In the genomic region with DNA sequence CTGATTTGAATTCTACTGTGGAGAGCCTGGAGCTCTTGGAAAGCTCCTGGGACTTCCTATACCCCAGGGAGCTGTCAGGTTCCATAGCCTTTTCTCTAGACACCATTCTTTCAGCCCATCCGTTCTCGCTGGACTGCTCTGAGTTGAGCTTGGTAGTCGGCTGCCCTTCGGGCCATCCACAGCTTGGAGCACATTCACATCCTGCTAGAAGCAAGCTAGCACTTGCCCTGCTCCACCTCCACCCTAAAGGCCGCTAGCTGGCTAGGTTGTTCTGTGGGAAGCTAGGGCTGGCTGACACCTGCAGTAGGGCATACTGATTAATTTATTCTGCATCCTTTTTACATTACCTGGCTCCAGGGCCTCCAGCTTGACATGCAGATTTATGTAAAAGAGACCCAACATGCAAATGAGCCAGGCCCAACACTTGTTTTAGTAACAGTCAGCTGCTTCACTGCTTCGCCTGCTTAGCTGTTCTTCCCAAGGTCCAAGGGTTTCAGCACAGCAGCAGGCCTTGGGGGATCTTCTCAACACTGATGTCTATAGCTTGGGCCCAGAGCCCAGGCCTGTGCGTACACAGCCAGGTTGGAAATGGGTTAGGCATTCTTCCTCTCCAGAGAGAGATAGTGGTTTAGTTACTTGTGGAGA, we compare ENCODE assay signal across 14 mouse cellular contexts. TPM values are rescaled to one million over a fixed set of nuclear protein-coding genes. Genes with fewer than 3 reads are reported as not detected.
DNase-seq lines count a peak whose midpoint lies in the region; ATAC-seq lines count a peak whose summit lies in the region.
"Had no signal": no experiment of that assay in that cellular context is flagged by ENCODE, and none has a peak within 500 bp of the region (broad histone marks: within the 10 kb centered on the region; RNA-seq: fewer than 3 reads in every experiment).

No protein-coding gene starts in this region.

- no peak overlapping the region for H3K4me2 ChIP-seq in hindbrain, embryonic 12.5 days (replicated peaks)
- no peak overlapping the region for H3K4me2 ChIP-seq in hindbrain, embryonic 16.5 days (ENCODE audit: low read length)
- H3K4me2 ChIP-seq: embryonic facial prominence, embryonic 13.5 days; limb, embryonic 15.5 days; stomach, embryonic 15.5 days had no signal

- H3K9me3 ChIP-seq in hindbrain, embryonic 12.5 days (replicated peaks): no peaks in the 10 kb centered on the region
- H3K9me3 ChIP-seq in hindbrain, embryonic 10.5 days: no peaks in the 10 kb centered on the region
- no peaks in the 10 kb centered on the region for H3K9me3 ChIP-seq in hindbrain, embryonic 16.5 days (ENCODE audit: control insufficient read depth, low read length)
- H3K9me3 ChIP-seq: embryonic facial prominence, embryonic 13.5 days; limb, embryonic 15.5 days; stomach, embryonic 15.5 days had no signal

- H3K9ac ChIP-seq in hindbrain, embryonic 12.5 days: no peak overlapping the region; the same call in 1 of the 2 replicates
- H3K9ac ChIP-seq in hindbrain, embryonic 16.5 days (ENCODE audit: low read depth, low read length): no peak overlapping the region
- H3K9ac ChIP-seq: embryonic facial prominence, embryonic 13.5 days; limb, embryonic 15.5 days; stomach, embryonic 15.5 days had no signal

- ATAC-seq in hindbrain, embryonic 12.5 days (ENCODE audit: low FRiP score): peak; percentile 41; the same call in 1 of the 2 replicates
- ATAC-seq in hindbrain, embryonic 16.5 days: peak; percentile 43
- ATAC-seq in activated CD4-positive, CD25-positive, alpha-beta regulatory T cell, adult 4 months: no peak
- ATAC-seq: lung, postnatal 0 days had no signal

- peaks cover 29% of the 10 kb centered on the region for H3K4me1 ChIP-seq in hindbrain, embryonic 12.5 days
- peaks cover 24% of the 10 kb centered on the region for H3K4me1 ChIP-seq in hindbrain, embryonic 10.5 days (replicated peaks)
- H3K4me1 ChIP-seq in hindbrain, embryonic 16.5 days (ENCODE audit: control insufficient read depth, insufficient read depth, low read depth, low read length): no peaks in the 10 kb centered on the region

- H3K4me3 ChIP-seq in hindbrain, embryonic 12.5 days: no peak overlapping the region
- H3K4me3 ChIP-seq in hindbrain, embryonic 10.5 days: no peak overlapping the region
- H3K4me3 ChIP-seq in hindbrain, embryonic 16.5 days (ENCODE audit: low read length): no peak overlapping the region
- H3K4me3 ChIP-seq: embryonic facial prominence, embryonic 13.5 days; limb, embryonic 15.5 days; stomach, embryonic 15.5 days had no signal

- H3K27me3 ChIP-seq in hindbrain, embryonic 12.5 days: no peaks in the 10 kb centered on the region
- H3K27me3 ChIP-seq in hindbrain, embryonic 10.5 days (ENCODE audit: insufficient read depth, poor library complexity, severe bottlenecking): peaks cover 18% of the 10 kb centered on the region
- no peaks in the 10 kb centered on the region for H3K27me3 ChIP-seq in hindbrain, embryonic 16.5 days (replicated peaks; ENCODE audit: control insufficient read depth, insufficient read depth, low read length)
- H3K27me3 ChIP-seq: embryonic facial prominence, embryonic 13.5 days; limb, embryonic 15.5 days; stomach, embryonic 15.5 days had no signal

- DNase-seq in hindbrain, embryonic 10.5 days (ENCODE audit: low spot score): no peak
- peak; percentile 35 to 57 for DNase-seq in right cerebral cortex, adult 2 months (ENCODE audit: low spot score in 2 of 2)
- no peak for DNase-seq in right cerebral cortex, postnatal 4 days
- DNase-seq in cerebellum, adult 11-12 months: no peak
- no peak for DNase-seq in kidney, postnatal 4 days
- DNase-seq: cerebellum, postnatal 10 days; gastrocnemius, postnatal 10 days had no signal

- H3K27ac ChIP-seq in hindbrain, embryonic 12.5 days: no peak overlapping the region
- no peak overlapping the region for H3K27ac ChIP-seq in hindbrain, embryonic 10.5 days
- no peak overlapping the region for H3K27ac ChIP-seq in hindbrain, embryonic 16.5 days (ENCODE audit: low read depth, low read length)
- H3K27ac ChIP-seq: embryonic facial prominence, embryonic 13.5 days; limb, embryonic 15.5 days; stomach, embryonic 15.5 days had no signal

- WGBS in hindbrain, embryonic 12.5 days: 55% methylated on average over 7 of the region's 7 CpGs
- WGBS in hindbrain, embryonic 10.5 days: 59% methylated on average over 7 of the region's 7 CpGs
- whole genome bisulfite sequencing in hindbrain, embryonic 16.5 days: 48% methylated on average over 7 of the region's 7 CpGs

- no peaks in the 10 kb centered on the region for H3K36me3 ChIP-seq in hindbrain, embryonic 12.5 days
- H3K36me3 ChIP-seq in hindbrain, embryonic 10.5 days: no peaks in the 10 kb centered on the region
- H3K36me3 ChIP-seq in hindbrain, embryonic 16.5 days (ENCODE audit: control insufficient read depth, insufficient read depth, low read length): no peaks in the 10 kb centered on the region
- H3K36me3 ChIP-seq: embryonic facial prominence, embryonic 13.5 days; limb, embryonic 15.5 days; stomach, embryonic 15.5 days had no signal

RNA-seq across cellular contexts. Expression of gene Vps8, which starts 49.5 kb away (rescaled TPM):
- polyA plus RNA-seq in hindbrain, embryonic 12.5 days (2016; fragmentation: Nextera tagmentation; extraction: Ambion mirVana): 28.0 and 33.8 TPM in 2 replicates
- polyA plus RNA-seq in hindbrain, embryonic 10.5 days (2016; fragmentation: Nextera tagmentation; extraction: Ambion mirVana): 23.7 and 23.8 TPM in 2 replicates
- polyA plus RNA-seq in hindbrain, embryonic 16.5 days (2015; fragmentation: Nextera tagmentation; extraction: Ambion mirVana): 33.1 and 38.3 TPM in 2 replicates
- 10 to 100 TPM; 13.5 to 15.2 TPM for polyA plus RNA-seq in activated CD4-positive, CD25-positive, alpha-beta regulatory T cell, adult 4 months (2017; shearing (Covaris generic))

Comparison
In these comparisons a context has a peak if more than half of its experiments do, and no peak if none do; other contexts are left out.
1. DNase-seq: peak in right cerebral cortex, adult 2 months (2 of 2); none in hindbrain, embryonic 10.5 days (single experiment), right cerebral cortex, postnatal 4 days (single experiment), cerebellum, adult 11-12 months (single experiment) and kidney, postnatal 4 days (0 of 2).